Mouse (Mus musculus): ENCODE data around the gene Ofcc1.

Ofcc1 gene

DNA sequence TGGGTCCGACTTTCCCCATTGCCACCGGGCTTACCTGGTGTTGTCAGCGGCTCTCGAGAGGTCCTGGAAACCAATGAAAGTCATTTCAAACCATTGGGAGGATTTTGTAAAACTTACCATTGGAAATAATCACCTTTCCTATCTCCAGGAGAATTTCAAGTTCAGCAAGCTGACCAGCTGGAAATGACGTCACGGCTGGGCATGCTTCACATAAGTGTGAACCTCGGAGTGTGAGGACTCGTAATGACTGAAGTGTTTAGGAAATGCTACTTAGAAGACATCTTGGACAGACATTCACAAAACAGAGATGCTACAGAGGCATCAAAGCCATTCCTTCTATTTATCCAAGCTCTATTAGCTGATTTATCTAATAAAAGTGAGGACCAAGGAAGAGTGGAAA is 361.0 kb downstream of the Ofcc1 start:
- DNase-seq (ENCODE audit: low read depth, low spot score) = no peak

DNA sequence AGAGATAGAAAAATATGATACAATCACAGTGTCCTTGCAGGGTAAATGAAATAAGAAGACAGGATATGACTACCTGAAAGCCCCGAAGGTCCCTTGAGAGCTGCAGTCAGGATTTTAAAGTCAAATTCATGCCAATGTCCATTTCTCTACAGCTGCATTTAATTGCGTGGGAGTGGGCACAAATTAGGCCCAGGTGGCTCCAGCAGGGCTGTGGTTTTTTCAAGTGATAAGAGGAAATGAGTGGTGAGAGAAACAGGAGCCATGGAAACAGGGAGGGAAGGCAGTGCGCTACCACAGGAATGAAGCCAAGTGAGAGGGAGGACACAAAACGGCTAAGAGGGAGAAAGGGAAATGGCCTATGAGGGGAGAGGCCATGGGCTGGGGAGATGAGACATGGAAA is 363.3 kb downstream of the Ofcc1 start:
- DNase-seq (ENCODE audit: low read depth, low spot score) = peak; percentile 34

DNA sequence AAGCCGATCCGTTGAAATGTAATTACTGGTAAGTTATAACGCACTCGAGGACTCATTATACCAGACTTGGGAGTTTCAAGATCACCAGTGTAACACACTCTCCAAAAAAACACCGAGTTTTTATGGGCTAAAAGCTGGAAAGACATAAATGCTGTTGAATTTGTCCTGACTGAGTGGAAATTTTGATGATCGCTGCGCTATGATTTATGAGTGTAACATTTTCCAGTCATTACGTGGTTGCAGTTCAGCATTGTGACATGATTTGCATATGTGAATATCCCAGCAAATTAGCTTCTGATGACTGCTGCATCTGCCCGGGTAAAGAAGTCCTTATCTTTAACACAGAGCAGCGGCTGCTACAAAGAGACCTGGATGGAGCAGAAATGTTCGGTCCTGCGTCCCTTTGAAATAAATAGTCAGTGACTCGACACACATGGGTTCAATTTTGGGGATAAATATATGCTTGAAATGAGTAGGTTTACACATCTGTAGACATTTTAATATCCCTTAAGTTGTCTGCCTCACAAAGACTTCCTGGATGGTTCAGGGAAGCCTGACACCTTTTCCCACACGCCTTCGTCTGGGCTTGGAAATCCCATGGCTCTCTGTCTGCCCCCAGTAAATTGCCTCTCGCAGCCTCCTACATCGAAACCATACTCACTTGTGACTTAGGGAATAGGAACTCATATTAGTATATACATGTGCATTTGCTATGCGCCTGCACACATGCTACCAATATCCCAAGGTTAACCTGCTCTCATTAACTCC is 381.8 kb downstream of the Ofcc1 start:
- peak; percentile 52 for DNase-seq (ENCODE audit: low read depth, low spot score)

DNA sequence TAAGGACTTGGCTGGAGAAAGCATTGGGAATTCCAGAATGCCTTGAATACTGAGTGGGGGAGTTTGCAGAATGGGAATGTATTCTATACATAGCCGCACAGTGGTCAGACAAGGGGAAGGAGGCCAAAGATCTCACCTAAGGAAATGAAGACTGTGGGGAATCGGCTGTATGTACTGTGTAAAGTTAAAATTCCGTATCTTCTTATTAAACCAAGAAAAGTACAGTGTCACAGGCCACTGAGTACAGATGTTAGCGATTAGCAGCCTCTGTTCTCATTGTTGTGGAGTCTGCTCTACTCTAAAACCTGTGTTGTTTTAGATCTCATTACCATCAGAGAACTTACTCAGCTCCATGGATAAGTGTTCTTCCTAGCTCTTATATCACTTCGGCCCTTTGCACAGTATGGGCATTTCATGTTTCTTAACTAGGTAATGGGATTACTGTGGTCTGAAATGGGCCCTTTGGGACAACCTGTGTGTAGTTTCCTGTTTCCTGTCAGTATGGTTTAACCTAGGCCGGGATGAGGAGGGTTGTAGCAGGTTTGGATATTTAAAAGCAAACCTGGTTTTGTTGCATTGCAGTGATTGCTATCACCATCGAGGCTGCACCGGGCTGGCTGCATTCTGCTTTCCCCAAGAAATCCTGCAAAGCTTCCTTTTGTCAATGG is 392.8 kb downstream of the Ofcc1 start:
- DNase-seq (ENCODE audit: low read depth, low spot score) = peak; percentile 44

DNA sequence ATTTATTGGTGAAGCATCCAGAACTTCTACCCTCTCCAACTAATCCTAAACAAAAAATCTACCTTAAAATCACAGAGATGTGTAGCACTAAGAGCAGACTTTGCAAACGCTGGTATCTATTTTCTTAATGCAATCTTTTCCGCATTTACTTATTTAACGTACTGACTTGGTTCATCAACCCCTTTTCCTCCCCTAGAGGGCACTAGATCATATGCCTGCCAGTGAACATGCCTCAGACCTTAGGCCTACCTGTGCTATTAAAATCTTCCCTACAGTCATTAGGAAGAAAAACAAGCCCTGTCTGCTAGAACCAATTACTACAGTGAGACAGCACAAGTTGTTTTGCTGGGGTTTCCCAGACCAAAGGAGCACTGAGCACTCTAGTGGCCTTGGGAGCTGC is 404.0 kb downstream of the Ofcc1 start:
- DNase-seq (ENCODE audit: low read depth, low spot score) = no peak

DNA sequence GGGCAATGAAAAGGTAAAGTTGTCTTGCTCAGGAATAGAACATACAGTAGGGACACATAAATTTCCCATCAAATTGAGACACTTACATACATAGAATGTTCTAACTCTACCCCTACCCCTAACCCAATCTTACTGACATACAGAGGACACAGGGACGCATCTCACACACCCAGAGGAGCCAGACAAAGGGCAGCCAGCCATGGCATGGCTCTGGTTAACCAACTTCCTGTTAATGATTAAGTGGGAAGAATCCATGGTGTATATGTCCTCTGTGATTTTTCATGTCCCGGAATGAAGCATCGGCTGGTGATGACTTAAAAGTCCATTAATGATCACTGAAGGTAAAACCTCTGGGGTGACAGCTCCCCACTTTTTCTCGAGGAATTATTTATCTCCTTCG is 405.2 kb downstream of the Ofcc1 start:
- no peak for DNase-seq (ENCODE audit: low read depth, low spot score)

Measured in forelimb bud, embryonic 11.5 days (tissue).